Mouse (Mus musculus): ENCODE measurements around the gene Gm21776. TPM values are rescaled to one million over a fixed set of nuclear protein-coding genes. Genes with fewer than 3 reads are reported as not detected.
"Not testable (repeated sequence)": the region's sequence is repeated elsewhere in the genome, so short reads cannot be mapped to it uniquely, and the experiment has no call there.

The Gm21776 gene
- not detected in 2 replicates for polyA plus RNA-seq (2015; fragmentation: Nextera tagmentation; extraction: Ambion mirVana)

DNA sequence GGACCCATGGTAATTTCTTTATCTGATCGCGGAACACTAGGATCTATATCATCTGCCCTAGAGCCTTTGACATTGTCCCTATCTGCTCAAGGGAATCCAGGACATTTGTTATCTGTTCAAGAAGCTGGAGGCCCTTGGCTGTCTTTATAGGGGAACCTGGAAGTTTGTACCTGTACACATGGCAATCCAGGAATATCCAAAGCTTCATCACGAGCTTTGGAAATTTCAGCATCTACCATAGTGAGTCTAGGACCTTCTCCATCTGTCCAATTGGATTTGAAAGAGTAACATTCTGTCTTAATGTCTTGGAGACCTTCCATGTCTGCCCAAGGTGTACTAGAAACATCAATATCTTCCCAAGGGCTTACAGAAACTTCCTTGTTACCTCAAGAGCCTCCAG lies at the start of gene Gm21776:
Gene Gm21776, plus strand, starts transcription at position 301 of the 400 bp plus-strand sequence.
- H3K4me2 ChIP-seq; H3K9ac ChIP-seq; H3K4me1 ChIP-seq; H3K9me3 ChIP-seq; ATAC-seq (ENCODE audit: borderline replicate concordance, extremely low read depth, low FRiP score, low TSS enrichment); H3K4me3 ChIP-seq; H3K36me3 ChIP-seq; H3K27ac ChIP-seq; H3K27me3 ChIP-seq: not testable (repeated sequence)
- WGBS, result no CpG with 5 or more reads among the region's 3 CpGs
